Mouse (Mus musculus): ENCODE data around the gene U2surp. TPM values are rescaled to one million over a fixed set of nuclear protein-coding genes. Genes with fewer than 3 reads are reported as not detected.
"Not testable (repeated sequence)": the region's sequence is repeated elsewhere in the genome, so short reads cannot be mapped to it uniquely, and the experiment has no call there.

U2surp gene
- polyA plus RNA-seq, 1 experiment from 2014 or later = 164 TPM

DNA sequence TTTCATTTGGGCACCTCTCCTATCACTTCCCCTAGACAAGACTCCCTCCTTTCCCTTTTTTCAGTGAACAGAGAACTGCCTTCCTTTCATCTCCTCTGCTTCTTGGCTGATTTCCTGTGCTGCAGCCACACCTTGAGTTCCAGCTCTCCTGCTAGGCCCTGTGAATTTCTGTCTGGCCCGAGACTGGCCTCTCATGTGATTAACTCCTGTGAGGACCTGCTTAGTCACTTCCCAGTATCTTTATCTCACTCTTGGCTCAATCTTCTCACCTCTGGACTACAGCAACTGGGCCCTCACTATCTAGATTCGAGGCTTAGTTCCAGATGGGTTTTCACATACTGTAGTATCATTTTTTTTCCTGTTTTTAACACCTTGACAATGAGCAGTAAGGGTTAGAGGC lies 15.9 kb upstream of the U2surp start:
- no peak overlapping the region for H3K4me3 ChIP-seq
- WGBS = 65% methylated on average over 2 of the region's 2 CpGs
- no peaks in the 10 kb centered on the region for H3K27me3 ChIP-seq

DNA sequence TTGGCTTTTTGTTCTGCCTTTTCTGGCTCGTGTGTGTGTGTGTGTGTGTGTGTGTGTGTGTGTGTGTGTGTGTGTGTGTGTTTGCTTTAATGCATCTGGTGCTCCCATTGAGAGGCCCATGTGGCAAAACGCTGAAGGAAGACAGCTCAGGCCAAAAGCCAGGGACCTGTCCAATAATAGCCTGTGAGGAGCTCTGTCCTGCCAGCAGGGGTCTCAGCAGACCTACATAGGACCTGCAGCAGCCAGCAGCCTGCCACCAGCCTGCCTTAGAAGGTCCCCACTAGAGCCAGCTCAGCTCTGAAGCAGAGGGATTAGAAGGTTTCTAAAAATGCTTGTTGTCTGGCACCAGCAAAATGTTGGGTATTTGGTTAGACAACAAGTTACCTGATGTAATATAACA lies 14.2 kb upstream of the U2surp start:
- no peak for ATAC-seq (ENCODE audit: insufficient number of reproducible peaks, insufficient read depth, low FRiP score, low TSS enrichment)
- Histone ChIP-seq H3K4me3 (no peak overlapping the region), H3K4me1 (no peaks in the 10 kb centered on the region), H3K4me2 (replicated peaks) (no peak overlapping the region), H3K9me3 (no peaks in the 10 kb centered on the region), H3K36me3 (no peaks in the 10 kb centered on the region), H3K9ac (no peak overlapping the region), H3K27ac (no peak overlapping the region), H3K27me3 (no peaks in the 10 kb centered on the region)
- WGBS = 32% methylated on average over 2 of the region's 2 CpGs

More for the DNA sequence above, 15.9 kb upstream of the U2surp start:
- Histone ChIP-seq H3K4me2 (replicated peaks) (no peak overlapping the region), H3K36me3 (no peaks in the 10 kb centered on the region), H3K9ac (no peak overlapping the region), H3K9me3 (no peaks in the 10 kb centered on the region), H3K4me1 (no peaks in the 10 kb centered on the region), H3K27ac (no peak overlapping the region)
- no peak for ATAC-seq (ENCODE audit: insufficient number of reproducible peaks, insufficient read depth, low FRiP score, low TSS enrichment)

DNA sequence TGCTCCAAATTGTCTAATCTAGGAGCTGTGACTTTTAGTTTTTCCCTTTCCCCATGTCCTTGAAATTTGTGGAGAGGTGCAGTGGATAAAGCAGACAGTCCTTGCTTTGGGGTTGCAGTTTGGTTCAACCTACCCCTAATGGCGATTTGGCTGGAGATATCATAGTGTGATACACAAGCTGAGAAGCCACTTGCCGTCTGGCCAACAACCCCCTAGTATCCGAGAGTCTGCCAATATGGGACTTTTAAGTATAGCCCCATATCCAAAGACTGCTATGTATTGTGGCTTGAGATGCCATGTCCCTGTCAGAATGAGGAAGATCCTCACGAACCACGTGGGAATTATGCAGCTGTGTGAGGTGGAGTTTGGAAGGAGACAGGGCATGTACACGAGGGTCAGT lies 13.6 kb upstream of the U2surp start:
- no peaks in the 10 kb centered on the region for H3K9me3 ChIP-seq
- no peaks in the 10 kb centered on the region for H3K4me1 ChIP-seq
- H3K36me3 ChIP-seq = no peaks in the 10 kb centered on the region
- no peak overlapping the region for H3K27ac ChIP-seq
- H3K9ac ChIP-seq = no peak overlapping the region
- H3K27me3 ChIP-seq = no peaks in the 10 kb centered on the region
- WGBS = 82% methylated on average over 6 of the region's 6 CpGs
- no peak overlapping the region for H3K4me3 ChIP-seq
- H3K4me2 ChIP-seq (replicated peaks) = no peak overlapping the region
- ATAC-seq (ENCODE audit: insufficient number of reproducible peaks, insufficient read depth, low FRiP score, low TSS enrichment) = no peak

DNA sequence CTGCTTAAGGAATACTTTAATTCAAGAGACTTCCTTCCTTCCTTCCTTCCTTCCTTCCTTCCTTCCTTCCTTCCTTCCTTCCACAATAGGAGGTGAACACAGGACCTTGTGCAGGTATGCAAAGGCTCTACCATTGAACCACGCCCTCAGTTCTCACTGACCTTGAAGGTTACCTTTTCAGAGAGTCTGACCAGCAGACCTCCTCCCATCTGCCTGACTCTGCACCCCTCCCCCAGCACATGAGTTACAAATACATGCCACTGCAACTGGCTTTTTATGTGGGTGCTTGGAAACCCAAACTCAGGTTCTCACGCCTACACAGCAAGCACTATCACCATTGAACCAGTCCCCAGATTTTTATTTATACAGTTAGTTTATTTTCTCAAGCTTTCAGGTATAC lies 10.8 kb upstream of the U2surp start:
- H3K27ac ChIP-seq = no peak overlapping the region
- H3K9ac ChIP-seq = no peak overlapping the region
- H3K4me1 ChIP-seq = no peaks in the 10 kb centered on the region
- no peaks in the 10 kb centered on the region for H3K36me3 ChIP-seq
- no peak overlapping the region for H3K4me2 ChIP-seq (replicated peaks)
- H3K4me3 ChIP-seq = no peak overlapping the region
- 89% methylated on average over 2 of the region's 2 CpGs for WGBS
- H3K27me3 ChIP-seq = no peaks in the 10 kb centered on the region
- H3K9me3 ChIP-seq = no peaks in the 10 kb centered on the region
- ATAC-seq (ENCODE audit: insufficient number of reproducible peaks, insufficient read depth, low FRiP score, low TSS enrichment) = no peak

DNA sequence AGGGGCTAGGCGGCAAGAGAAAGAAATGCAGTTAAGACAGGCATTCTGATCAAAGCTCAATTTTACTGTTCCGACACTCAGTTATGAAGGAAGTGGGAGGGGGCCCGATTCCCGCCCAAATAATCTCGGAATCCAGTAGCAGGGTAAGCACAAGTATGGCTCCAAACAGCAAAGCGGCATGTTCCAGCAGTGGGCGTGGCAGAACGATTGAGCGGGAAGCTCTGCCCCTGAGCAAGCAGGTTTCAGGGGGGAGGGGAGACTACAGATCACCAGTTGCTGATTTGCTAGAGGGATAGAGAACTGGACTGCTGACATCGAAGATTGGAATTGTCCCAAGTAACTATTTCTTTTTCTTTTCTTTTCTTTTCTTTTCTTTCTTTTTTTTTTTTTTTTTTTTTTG lies 9.8 kb upstream of the U2surp start:
- H3K4me3 ChIP-seq = no peak overlapping the region
- no peaks in the 10 kb centered on the region for H3K4me1 ChIP-seq
- 45% methylated on average over 10 of the region's 10 CpGs for WGBS
- no peak overlapping the region for H3K4me2 ChIP-seq (replicated peaks)
- H3K9ac ChIP-seq = no peak overlapping the region
- no peaks in the 10 kb centered on the region for H3K27me3 ChIP-seq
- H3K27ac ChIP-seq = no peak overlapping the region
- no peak for ATAC-seq (ENCODE audit: insufficient number of reproducible peaks, insufficient read depth, low FRiP score, low TSS enrichment)
- no peaks in the 10 kb centered on the region for H3K9me3 ChIP-seq
- H3K36me3 ChIP-seq = no peaks in the 10 kb centered on the region

DNA sequence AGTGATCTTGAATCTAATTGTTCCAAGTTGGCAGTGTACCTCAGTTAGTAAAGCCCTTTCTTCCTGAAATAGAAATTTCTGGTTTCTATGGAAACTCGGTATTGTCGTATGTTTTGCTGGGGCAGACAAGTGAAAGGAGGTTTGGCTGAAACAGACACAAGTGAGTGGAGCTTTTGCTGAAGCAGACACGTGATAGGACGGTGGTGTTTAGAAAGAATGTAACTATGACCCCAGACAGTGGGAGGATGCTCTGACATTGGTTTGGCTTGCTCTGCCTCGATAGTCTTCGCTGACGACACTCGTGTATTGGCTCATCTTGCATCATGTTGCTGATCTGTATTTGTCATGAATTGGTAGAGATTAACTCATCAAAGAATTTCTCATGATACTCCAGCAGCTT lies 9.2 kb upstream of the U2surp start:
- no peak for ATAC-seq (ENCODE audit: insufficient number of reproducible peaks, insufficient read depth, low FRiP score, low TSS enrichment)
- H3K27ac ChIP-seq = no peak overlapping the region
- WGBS = 90% methylated on average over 8 of the region's 8 CpGs

DNA sequence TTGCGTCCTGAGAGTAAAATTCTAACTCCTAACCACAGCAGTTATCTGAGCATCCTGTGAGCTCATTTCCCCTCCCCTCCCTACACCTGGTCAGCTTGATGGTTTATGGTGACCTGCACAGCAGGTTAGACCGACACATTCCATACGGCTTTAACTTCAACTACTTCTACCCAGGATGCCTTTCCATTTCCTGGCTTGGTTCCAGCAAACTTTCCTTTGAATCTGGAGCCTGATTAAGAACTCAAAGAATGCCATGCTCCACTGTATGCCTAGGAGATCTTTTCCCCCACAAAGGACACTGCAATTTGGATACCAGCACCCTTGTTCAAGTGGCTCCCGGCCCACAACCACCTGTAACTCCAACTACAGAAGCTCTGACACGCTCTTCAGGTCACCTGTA lies 8.8 kb upstream of the U2surp start:
- Histone ChIP-seq H3K4me2 (replicated peaks) (no peak overlapping the region), H3K4me1 (no peaks in the 10 kb centered on the region), H3K4me3 (no peak overlapping the region), H3K9me3 (no peaks in the 10 kb centered on the region), H3K27ac (no peak overlapping the region), H3K36me3 (no peaks in the 10 kb centered on the region), H3K27me3 (no peaks in the 10 kb centered on the region), H3K9ac (no peak overlapping the region)
- WGBS = 80% methylated on average over 5 of the region's 5 CpGs
- no peak for ATAC-seq (ENCODE audit: insufficient number of reproducible peaks, insufficient read depth, low FRiP score, low TSS enrichment)

More for the DNA sequence above, 9.2 kb upstream of the U2surp start:
- Histone ChIP-seq H3K27me3 (no peaks in the 10 kb centered on the region), H3K36me3 (no peaks in the 10 kb centered on the region), H3K9me3 (no peaks in the 10 kb centered on the region), H3K4me3 (no peak overlapping the region), H3K4me1 (no peaks in the 10 kb centered on the region), H3K9ac (no peak overlapping the region), H3K4me2 (replicated peaks) (no peak overlapping the region)

DNA sequence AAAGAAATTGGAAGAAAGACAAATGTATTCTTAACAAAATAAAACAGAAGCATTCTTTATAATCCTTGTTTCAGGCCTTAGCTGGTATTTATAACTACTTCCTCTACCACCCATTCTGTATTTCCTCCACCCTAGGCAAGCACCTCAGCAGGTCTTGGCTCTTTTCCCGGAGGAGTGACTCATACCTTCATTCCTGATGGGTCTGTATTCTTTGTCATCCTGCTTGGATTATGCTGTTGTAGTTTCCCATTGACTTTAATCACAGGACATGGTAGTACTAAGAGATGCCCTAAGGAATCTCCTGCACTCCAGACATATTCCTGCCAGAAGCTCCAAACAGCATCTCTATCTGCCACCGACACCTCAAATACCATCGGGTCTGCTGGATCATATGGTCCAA lies 2.6 kb upstream of the U2surp start:
- ATAC-seq (ENCODE audit: insufficient number of reproducible peaks, insufficient read depth, low FRiP score, low TSS enrichment); H3K27ac ChIP-seq; H3K36me3 ChIP-seq; H3K9ac ChIP-seq; H3K9me3 ChIP-seq; H3K27me3 ChIP-seq; H3K4me3 ChIP-seq; H3K4me2 ChIP-seq (replicated peaks): not testable (repeated sequence)
- peaks cover 12% of the 10 kb centered on the region for H3K4me1 ChIP-seq
- 95% methylated on average over 3 of the region's 3 CpGs for WGBS

DNA sequence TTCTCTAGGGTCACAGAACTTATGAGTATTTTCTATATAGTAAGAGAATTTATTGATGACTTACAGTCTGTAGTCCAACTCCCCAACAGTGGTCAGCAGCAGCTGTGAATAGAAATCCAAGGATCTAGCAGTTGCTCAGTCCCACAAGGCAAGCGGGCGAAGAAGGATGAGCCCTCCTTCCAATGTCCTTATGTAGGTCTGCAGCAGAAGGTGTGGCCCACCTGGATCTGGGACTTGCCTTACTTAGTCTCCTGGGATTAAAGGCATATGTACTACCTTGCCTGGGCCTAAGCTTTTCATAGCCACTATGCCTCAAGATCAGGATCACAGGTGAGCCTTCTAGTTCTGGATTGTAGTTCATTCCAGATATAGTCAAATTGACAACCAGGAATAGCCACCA lies 2.0 kb upstream of the U2surp start:
- WGBS = 93% methylated on average over 2 of the region's 2 CpGs
- H3K36me3 ChIP-seq = no peaks in the 10 kb centered on the region
- no peaks in the 10 kb centered on the region for H3K9me3 ChIP-seq
- no peak overlapping the region for H3K4me2 ChIP-seq (replicated peaks)
- H3K27ac ChIP-seq = no peak overlapping the region
- H3K27me3 ChIP-seq = no peaks in the 10 kb centered on the region
- ATAC-seq (ENCODE audit: insufficient number of reproducible peaks, insufficient read depth, low FRiP score, low TSS enrichment) = no peak
- no peak overlapping the region for H3K4me3 ChIP-seq
- H3K4me1 ChIP-seq = peaks cover 12% of the 10 kb centered on the region
- H3K9ac ChIP-seq = no peak overlapping the region

DNA sequence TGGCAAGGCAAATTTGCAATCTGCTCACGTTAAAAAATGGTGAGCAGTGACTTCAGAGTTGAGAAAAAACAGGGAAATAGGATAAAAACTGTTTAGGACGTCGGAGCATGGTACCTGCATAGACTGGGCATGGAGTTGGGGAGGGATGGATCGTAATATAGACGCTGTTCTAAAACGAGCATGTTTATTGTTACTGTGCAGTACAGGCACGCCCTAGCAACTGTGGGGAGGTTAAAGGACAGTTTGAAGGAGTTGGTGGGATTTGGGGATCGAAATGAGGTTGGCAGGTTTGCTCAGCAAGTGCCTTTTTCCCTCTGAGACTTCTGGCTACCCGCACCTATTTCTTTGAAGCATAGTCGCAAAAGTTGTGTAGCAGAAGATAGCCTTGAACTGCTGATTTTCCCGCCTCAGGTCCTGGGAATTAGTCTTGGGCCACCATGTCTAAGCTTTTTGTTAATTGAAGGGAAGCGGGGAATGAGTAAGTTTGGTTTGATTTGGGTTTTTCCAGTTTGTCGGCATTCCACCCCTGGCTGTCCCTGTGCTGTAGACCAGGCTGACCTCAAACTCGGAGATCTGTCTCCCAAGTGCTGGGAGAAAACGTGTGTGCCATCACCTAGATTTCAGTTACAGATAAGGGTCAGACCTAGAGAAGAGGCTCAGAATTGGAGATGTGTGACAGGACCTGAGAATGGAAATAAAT lies 685 bp upstream of the U2surp start:
- Histone ChIP-seq H3K27me3 (no peaks in the 10 kb centered on the region), H3K36me3 (no peaks in the 10 kb centered on the region), H3K27ac (peak overlapping the region; percentile 89), H3K4me2 (replicated peaks) (peak overlapping the region; percentile 86), H3K9me3 (no peaks in the 10 kb centered on the region), H3K4me1 (peaks cover 12% of the 10 kb centered on the region), H3K9ac (peak overlapping the region; percentile 81), H3K4me3 (peak overlapping the region; percentile 75)
- 24% methylated on average over 15 of the region's 15 CpGs for WGBS
- ATAC-seq (ENCODE audit: insufficient number of reproducible peaks, insufficient read depth, low FRiP score, low TSS enrichment) = peak; percentile 70

DNA sequence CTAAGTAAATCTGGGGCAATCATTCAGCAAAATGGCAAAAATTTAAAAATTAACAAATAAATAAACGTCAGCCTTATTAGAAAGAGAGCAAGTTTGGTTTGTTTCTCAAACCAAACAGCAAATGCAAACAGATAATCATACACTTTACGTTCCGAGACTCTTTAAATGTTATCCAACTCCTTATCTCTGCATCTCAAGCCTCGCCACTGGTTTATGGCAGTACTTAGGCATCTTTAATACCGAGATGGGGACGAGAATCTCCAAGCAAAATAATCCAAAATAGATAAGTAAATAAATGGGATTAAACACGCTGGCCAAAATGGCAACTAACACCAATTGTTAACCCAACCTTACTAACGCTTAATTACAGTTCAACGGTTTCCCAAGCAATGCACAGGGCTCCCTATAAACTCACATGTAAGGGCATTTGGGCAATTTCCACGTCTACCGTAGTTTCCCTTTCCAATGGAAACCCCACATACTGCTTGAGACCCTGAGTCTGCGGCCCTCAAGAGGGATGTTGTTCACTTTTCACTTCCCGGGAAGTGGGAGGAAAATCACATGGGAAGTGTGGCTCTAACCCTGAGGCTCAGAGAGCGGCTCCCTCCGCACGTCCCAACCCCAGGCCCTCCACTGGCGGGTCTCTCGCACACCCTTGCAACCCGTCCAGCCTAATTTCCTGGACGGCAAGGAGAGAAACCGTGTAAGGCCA lies 947 bp downstream of the U2surp start:
- no peaks in the 10 kb centered on the region for H3K36me3 ChIP-seq
- H3K27me3 ChIP-seq = no peaks in the 10 kb centered on the region
- no peak for ATAC-seq (ENCODE audit: insufficient number of reproducible peaks, insufficient read depth, low FRiP score, low TSS enrichment)
- H3K4me2 ChIP-seq (replicated peaks) = peak overlapping the region; percentile 70
- H3K4me3 ChIP-seq = peak overlapping the region; percentile 75
- H3K4me1 ChIP-seq = peaks cover 12% of the 10 kb centered on the region
- H3K9me3 ChIP-seq = no peaks in the 10 kb centered on the region
- WGBS = 8% methylated on average over 21 of the region's 21 CpGs
- peak overlapping the region; percentile 89; the same call in 1 of the 2 replicates for H3K27ac ChIP-seq
- H3K9ac ChIP-seq = peak overlapping the region; percentile 81

DNA sequence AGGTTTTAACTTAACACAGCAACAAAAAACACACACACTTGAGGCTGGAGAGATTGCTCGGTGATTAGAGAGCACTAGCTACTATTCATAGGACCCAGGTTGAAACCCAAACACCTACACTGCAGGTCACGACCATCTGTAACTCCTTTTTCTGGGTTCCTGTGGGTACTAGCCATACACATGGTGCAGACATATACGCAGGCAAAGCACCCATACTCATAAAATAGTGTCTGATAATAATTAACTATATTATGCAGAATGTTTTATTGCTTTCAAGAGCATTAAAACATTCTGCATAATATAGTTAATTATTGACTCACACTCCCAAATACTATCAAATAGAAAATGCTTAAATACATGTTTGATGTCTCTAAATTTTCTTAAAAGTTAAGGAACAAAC lies 6.1 kb downstream of the U2surp start:
- Histone ChIP-seq H3K9ac (no peak overlapping the region), H3K9me3 (no peaks in the 10 kb centered on the region), H3K4me3 (no peak overlapping the region), H3K27ac (no peak overlapping the region), H3K36me3 (no peaks in the 10 kb centered on the region), H3K4me1 (peaks cover 5% of the 10 kb centered on the region), H3K27me3 (no peaks in the 10 kb centered on the region), H3K4me2 (replicated peaks) (no peak overlapping the region)
- no peak for ATAC-seq (ENCODE audit: insufficient number of reproducible peaks, insufficient read depth, low FRiP score, low TSS enrichment)
- 91% methylated on average over 3 of the region's 3 CpGs for WGBS

All from embryonic facial prominence, embryonic 12.5 days (tissue).